Mouse (Mus musculus) heart, postnatal 14 days (tissue): ENCODE measurements at regions not wholly inside any gene's neighbourhood (a gene's known extent, or its start where the extent isn't known, plus 50 kb on each side); places are given as distances from the start of the nearest gene placed in this dataset.

Source experiments
- DNase-seq, 2 experiments: peaks; one replicate each; pipeline ENCODE4 v3.0.0; 2021 to 2022
- intact Hi-C: fragments of 180-260 bp; cut with DNase I; formaldehyde crosslinking; loops from one replicate; pipeline ENCODE4 v1.15.1; 2025

- DNase-seq: no peak
- intact Hi-C loops: no loop called here
Measured at GRCm38 (mm10) chr1:168924100-168924815, 492.2 kb upstream of the Pbx1 start.

DNA sequence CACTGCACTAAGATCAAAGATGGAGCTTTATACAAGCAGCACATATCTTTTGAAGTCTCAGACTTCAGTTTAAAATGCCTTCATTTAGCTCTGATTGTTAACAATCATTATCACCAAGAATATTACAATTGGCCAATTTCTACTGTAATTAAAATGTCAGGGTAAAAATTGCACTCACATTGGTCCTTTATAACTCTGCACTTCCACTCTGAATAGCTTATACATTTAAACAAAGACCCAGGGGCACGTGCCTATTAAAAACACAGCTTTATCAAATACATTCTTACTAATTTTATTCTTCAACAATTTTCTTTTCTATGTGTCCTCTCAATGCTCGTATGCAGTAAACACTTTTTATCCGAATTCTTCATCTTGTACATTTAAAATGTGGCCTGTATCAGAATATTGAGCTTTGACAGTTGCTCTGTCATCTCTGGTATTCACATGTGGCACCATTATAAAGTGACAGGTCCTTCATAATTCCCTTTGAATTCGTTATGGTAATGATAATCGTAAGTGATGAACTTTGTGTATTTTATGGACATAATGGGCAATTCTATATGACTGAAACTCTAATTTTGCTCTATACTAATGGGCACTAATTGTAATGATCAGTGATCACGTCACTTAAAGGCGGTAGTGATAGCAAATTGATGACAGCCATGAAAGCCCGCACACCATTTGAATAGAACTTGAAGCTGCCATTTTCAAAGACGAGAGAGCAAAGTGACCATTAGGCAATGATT, 486.4 kb upstream of the Pbx1 start:
- intact Hi-C loops: no loop called here
- no peak for DNase-seq

DNA sequence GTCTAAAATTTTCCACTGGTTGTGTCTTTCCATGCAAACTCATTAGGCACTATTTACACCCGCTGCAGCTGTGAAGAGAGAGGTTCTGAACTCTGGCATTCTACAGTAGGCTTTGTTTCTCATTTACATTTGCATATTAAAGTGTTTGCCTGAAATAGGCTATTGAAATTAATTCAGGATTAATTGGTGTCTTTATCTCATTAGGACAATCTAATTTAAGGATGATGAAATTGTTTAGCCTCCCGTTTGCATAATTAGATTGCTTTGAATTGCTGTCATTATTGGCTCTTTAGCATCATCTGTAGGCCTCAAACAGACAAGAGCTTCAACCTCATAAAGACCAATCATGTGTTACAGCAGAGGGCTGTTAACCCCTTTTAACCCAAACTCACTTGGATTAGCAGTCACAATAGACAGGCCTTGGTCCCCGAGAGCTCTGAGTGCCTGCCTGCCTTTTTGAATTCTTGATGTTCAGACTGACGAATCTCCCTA, 476.7 kb upstream of the Pbx1 start:
- intact Hi-C loops: no loop called here
- no peak for DNase-seq

DNA sequence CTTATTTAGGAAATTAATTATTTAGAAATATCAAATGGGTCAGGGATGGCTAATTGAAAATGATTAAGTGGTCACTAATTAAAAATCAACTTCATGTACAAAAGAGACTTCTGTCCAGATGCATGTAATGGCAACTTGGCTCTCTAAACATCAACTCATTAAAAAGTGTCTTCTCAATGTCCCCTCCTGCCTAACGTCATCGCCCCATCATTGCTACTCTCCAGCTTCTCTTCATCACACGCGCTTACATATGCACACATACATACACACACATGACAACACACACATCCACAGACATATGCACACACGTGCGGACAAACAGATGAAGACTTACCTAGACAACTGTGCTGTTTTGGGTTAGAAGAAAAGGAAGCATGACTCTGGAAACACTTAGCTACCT, 476.1 kb upstream of the Pbx1 start:
- intact Hi-C loops: no loop called here
- DNase-seq: no peak

- intact Hi-C loops: no loop called here
- DNase-seq: no peak
Measured at GRCm38 (mm10) chr1:168898483-168898882, 466.4 kb upstream of the Pbx1 start.

DNA sequence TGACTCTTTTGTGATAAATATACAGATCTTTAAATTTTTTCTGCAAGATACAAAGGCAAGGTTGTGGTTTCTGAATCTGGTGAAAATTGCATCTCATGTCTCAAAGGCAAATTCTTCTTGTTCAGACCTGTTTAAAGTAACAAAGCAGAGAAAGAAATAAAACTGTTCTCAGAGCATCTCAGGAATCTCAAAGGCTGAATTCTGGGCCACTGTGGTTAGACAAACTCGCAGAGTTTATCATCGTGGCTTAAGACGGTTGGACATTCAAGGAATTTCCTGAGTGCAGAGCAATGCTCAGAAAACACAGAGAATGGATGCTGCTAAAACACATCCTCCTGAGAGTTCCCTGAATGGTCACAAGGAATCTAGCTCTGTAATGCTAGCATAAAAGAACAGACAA, 429.5 kb upstream of the Pbx1 start:
- intact Hi-C loops: no loop called here
- no peak for DNase-seq

DNA sequence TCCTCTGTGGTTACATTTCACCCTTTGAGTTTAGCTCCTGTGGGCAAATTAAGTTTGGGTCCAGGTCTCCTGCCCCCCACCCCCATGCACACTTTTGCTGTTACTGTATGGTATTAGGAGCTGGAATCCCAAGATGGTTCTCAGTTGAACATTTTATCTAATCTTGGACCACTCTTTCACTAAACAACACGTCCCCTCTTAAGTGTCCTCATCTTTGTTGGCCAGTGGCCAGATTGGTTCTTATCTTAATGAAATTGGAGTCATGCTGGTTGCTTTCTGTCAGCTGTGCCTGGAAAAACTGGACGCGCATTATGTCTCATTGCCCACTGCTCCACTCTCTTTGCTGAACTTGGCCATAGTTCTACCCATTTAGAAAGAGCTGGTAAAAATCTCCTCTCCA, 391.1 kb upstream of the Pbx1 start:
- DNase-seq: peak; percentile 2 to 6
- intact Hi-C loops: no loop called here

- peak; percentile 33 to 56 for DNase-seq
Measured at GRCm38 (mm10) chr1:168818381-168818780, 386.3 kb upstream of the Pbx1 start.

DNA sequence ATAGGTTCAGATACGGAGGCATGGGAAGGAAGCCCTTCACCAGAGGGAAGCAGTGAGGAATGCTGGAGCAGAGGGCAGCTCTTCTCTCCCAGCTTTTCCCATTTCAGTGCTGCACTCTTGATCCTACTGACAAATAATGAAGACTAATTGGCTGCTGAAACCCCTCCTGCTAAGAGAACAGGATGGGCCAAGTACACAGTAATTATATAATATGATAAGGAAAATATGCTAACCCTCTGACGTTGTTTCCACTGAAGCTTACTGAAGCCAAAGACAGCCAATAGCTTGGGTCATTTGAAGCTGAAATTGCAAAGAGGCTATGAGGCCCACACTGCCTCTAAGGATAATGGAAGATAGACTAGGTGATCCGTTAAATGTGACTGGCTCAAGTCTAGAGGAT, 375.0 kb upstream of the Pbx1 start:
- no peak for DNase-seq
- intact Hi-C loops: no loop called here

More at GRCm38 (mm10) chr1:168818381-168818780, 386.3 kb upstream of the Pbx1 start:
- intact Hi-C loops: no loop called here

DNA sequence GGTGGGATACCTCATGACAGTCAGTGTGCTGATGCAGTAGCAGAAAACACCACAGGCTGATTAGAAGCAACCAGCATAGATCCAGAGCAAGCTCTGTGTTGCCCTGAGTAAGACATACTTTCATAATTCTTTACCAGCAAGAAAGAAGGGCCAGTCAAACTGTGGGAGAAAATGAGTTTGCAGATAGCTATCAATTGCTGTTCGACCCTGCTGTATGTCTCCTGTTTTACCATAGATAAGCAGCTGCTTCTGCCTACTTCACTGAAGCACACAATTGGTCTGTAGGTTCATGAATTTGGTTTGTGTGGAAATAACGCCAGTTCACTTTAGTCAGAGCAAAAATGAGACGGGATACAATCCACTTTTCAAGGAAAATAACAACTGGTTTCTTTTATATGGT, 373.4 kb upstream of the Pbx1 start:
- intact Hi-C loops: no loop called here
- DNase-seq: no peak

DNA sequence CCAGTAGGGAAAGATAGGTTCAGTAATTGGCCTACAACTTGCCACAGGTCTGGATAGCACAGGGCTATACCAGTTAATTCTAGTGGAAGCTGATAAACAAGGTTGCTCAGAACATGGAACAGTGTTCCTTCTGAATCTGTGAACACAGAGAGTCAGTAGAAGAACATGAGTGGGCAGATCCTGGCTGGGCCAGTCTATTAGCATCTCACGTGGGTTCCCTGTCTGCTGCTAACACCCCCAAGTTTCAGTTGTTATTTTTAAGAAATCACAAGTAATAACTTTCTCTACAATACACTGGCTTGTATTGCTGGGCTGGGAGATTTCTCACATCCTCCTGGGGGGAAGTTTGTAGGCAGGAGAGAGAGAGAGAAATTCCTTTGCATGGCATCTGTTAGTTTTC, 369.0 kb upstream of the Pbx1 start:
- intact Hi-C loops: no loop called here
- no peak for DNase-seq

DNA sequence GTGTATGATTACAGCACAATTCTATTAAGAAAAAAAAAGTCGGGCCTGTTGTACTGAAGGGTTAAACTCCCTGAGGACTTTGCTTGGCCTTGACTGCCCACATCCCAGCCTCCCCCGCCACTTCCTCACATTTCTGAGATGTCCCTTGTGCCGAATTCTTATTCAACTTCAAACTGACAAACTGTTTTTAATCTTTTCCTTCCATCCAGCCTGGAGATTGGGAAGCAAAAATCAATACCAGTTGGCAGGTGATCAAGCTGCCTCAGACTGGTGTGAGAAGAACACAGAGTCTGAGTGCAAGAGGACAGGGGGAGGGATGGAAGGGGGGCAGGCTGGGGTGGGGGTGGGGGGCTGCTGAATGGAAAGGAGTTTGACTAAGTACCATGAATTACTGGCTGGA, 354.7 kb upstream of the Pbx1 start:
- intact Hi-C loops: no loop called here
- DNase-seq: no peak

DNA sequence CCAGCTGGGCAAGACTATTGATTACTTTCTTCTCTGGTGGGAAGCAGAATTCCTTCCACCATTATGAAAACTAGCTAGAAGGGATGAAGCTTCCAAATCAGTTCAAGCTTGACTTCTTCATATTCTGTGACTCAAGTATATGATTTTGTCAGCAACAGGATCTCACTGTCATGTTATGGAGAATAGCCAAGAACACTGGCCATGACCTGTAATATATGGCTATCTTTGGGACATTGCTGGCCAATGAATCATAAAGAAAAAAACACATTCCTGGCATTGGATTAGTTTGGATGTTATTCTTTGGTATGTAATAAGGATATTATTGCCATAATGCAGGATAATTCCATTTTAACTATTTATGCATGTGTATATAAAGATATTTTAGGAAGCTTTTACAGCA, 351.8 kb upstream of the Pbx1 start:
- intact Hi-C loops: no loop called here
- no peak for DNase-seq

- no peak for DNase-seq
- intact Hi-C loops: no loop called here
Measured at GRCm38 (mm10) chr1:168764368-168764895, 332.4 kb upstream of the Pbx1 start.

- no peak for DNase-seq
Measured at GRCm38 (mm10) chr1:168761095-168761494, 329.0 kb upstream of the Pbx1 start.

DNA sequence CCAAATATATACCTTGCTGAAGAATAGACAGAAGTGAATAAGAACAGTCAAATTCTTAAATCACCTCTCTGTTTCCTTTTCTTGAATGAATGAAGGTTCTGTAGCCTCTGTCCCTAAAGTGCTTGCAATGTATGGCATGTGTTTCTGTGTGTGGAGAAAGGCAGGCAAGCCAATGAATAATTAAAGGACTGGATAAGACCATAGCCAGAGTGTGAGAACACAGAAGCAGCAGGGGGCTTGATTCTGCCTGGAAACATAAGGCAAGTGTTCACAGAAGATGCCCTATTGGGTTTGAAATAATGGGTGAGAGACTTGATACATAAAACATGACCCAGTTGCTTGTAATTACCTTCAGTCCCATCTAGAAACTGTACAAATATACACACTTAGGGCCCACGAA, 328.2 kb upstream of the Pbx1 start:
- intact Hi-C loops: no loop called here
- no peak for DNase-seq

More at GRCm38 (mm10) chr1:168761095-168761494, 329.0 kb upstream of the Pbx1 start:
- intact Hi-C loops: no loop called here

DNA sequence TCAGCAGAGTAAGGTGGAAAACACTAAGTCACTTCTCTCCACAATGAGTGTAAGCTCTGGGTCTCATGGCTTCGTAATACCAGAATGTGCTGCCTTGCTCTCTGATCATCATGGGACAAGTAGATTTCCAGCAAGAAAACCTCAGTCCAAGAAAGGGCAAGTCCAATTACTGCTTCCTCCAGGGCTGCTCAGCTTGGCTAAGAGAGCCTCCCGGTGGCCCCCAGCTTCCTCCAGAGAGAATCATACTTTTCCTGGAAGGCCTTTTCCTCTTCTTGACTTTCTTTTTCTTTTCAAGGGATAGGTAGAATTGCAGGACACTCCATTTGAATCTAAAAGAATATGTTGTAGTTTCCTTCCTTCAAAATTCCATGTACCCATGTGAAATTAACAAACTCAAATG, 326.8 kb upstream of the Pbx1 start:
- no peak for DNase-seq
- intact Hi-C loops: no loop called here

DNA sequence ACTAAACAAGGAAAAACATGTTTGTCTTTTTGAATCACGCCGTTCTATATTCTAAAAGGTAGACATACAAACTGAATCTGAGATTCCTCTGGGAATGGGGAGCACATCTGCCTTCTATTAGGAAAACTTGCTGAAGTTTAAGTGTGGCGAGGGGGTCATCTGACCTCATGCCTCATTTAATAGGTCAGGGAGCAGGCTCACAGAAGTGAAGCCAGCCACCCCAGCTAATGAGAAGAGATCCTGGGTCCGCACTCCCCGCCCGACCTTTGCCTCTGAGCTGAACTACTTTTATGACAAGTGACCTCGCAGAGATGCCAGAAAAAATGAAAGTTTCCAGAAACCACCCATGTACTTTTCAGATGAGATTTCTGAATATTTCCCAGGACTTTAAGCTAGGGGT, 322.1 kb upstream of the Pbx1 start:
- intact Hi-C loops: no loop called here
- DNase-seq: no peak

DNA sequence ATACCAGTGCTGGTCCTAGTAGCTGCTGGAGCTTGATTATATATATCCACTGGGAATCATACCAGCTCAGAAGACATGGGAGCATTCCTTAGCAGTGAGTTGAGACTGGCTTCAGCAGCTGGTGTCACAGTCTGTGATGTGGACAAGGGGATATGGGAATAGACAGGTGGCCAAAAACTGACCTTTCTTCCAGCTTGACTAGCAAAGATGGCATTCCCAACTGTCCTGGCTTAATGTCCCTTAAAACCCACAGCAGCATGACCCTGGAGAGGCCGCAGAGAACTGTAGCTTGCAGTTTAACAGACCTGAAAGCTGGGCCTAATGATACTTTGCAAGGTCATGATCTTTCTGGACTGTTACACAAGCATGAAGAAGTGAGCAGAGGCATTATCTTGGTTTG, 311.4 kb upstream of the Pbx1 start:
- intact Hi-C loops: no loop called here

DNA sequence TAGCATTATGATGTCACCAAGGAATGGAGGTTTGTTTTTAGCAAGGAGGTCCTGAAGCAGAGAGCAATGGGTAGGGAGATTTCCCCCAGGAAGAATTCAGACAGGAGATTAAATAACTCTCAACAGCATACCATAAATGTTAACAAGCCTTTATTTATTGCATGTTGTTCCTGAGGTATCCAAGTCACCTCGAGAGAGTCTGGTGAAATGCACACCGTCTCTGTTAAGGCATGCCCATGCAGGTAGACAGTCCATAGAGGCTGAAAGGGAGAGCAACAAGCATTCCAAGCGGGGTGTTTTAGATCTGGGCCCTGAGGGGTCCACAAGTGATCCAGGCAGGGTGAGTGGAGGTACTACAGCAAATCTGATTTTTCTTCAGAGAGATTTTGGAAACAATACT, 305.9 kb upstream of the Pbx1 start:
- DNase-seq: no peak
- intact Hi-C loops: no loop called here

More for the DNA sequence above, 311.4 kb upstream of the Pbx1 start:
- no peak for DNase-seq

- DNase-seq: no peak
- intact Hi-C loops: no loop called here
Measured at GRCm38 (mm10) chr1:168737277-168737863, 305.3 kb upstream of the Pbx1 start.
